Mouse (Mus musculus) hindbrain, embryonic 15.5 days (tissue): ENCODE results near the gene Umod. TPM values are rescaled to one million over a fixed set of nuclear protein-coding genes. Genes with fewer than 3 reads are reported as not detected.

Experiments
- ATAC-seq: fragments of 200-750 bp; cut with Nextera tagmentation; 2 replicates; pipeline ENCODE4 v1.8.0; 2017; ENCODE audit warnings: low read depth, moderate number of reproducible peaks, moderate TSS enrichment; ENCODE audit not compliant: low FRiP score
- H3K27ac ChIP-seq: fragments of 300-500 bp; sonication (generic); replicated peaks from 2 replicates; pipeline ENCODE4 v1.5.1; 2015; ENCODE audit warnings: mild to moderate bottlenecking, inconsistent platforms
- H3K27me3 ChIP-seq: fragments of 300-500 bp; sonication (generic); 2 replicates; pipeline ENCODE4 v1.6.1; 2015; ENCODE audit warnings: control low read depth, inconsistent platforms
- H3K36me3 ChIP-seq: fragments of 300-500 bp; sonication (generic); 2 replicates; pipeline ENCODE4 v1.6.1; 2015; ENCODE audit warnings: control low read depth, inconsistent platforms
- H3K4me1 ChIP-seq: fragments of 300-500 bp; sonication (generic); replicated peaks from 2 replicates; pipeline ENCODE4 v1.6.1; 2015; ENCODE audit warnings: control low read depth, inconsistent platforms
- H3K4me2 ChIP-seq: fragments of 300-500 bp; sonication (generic); 2 replicates; pipeline ENCODE4 v1.6.1; 2015; ENCODE audit warnings: moderate library complexity, mild to moderate bottlenecking, inconsistent platforms
- H3K4me3 ChIP-seq: fragments of 300-500 bp; sonication (generic); 2 replicates; pipeline ENCODE4 v1.5.1; 2015; ENCODE audit warnings: mild to moderate bottlenecking, inconsistent platforms
- H3K9ac ChIP-seq: fragments of 300-500 bp; sonication (generic); 2 replicates; pipeline ENCODE4 v1.6.1; 2015; ENCODE audit warnings: inconsistent platforms
- H3K9me3 ChIP-seq: fragments of 300-500 bp; sonication (generic); 2 replicates; pipeline ENCODE4 v1.6.1; 2016; ENCODE audit warnings: control low read depth, inconsistent platforms
- WGBS: fragments of 180-500 bp; shearing (Covaris S2); methylation state at CpG from one replicate; pipeline ENCODE4 v1.1.7; 2015; 5-methylcytosine and 5-hydroxymethylcytosine counted together
- polyA plus RNA-seq: library from polyadenylated mRNA; unstranded; fragments of >200 nt; fragmentation: Nextera tagmentation; extraction: Ambion mirVana; gene quantifications from 2 replicates; pipeline ENCODE4 v1.2.1, GENCODE M21; 2015

Umod gene
- polyA plus RNA-seq, 1 experiment from 2014 or later, result not detected

DNA sequence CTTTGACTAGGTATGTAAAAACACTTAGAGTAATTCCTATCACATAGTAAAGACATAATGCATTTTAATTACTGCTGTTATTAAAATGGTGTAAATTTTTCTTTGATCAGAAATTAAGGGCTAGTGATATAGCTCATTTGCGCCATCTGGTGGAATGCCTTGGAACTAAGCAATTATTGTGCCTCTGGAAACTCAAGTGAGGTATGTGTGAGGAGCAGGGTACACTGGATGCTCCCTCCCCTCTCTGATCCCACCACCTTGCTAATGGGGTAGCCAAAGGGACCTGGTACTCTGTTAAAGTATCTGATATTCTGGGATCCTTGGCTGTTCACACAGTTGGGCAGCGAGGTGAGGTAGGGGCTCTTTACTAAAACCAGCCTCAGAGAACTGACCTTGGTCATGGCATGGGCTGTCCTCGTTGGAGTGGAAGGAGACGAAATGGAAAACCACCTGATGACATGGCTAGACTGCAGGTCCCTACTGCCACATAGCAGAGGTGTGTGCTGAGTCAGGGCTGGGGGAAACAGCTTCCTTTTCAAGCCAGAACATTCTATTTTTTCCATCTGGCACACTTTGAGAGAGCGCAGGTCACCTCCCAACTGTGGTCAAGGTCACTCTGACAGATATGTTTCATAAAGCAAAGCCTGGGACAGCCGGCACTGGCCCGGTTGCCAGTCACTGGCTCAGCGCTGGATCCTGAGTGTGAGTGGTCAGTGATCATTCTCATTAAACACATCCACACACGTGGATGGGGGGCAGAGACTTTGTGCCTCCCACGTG lies 36.6 kb upstream of the Umod start:
- H3K27ac ChIP-seq, result no peak overlapping the region
- H3K27me3 ChIP-seq, result 0 out of 2 replicates have a peak, but pooled peaks cover 4% of the 10 kb centered on the region
- 71% methylated on average over 10 of the region's 10 CpGs for WGBS
- H3K4me1 ChIP-seq, result no peaks in the 10 kb centered on the region
- no peak overlapping the region for H3K4me2 ChIP-seq
- H3K9ac ChIP-seq, result no peak overlapping the region
- ATAC-seq, result peak; percentile 63; the same call in 1 of the 2 replicates
- no peaks in the 10 kb centered on the region for H3K9me3 ChIP-seq
- no peaks in the 10 kb centered on the region for H3K36me3 ChIP-seq
- no peak overlapping the region for H3K4me3 ChIP-seq

DNA sequence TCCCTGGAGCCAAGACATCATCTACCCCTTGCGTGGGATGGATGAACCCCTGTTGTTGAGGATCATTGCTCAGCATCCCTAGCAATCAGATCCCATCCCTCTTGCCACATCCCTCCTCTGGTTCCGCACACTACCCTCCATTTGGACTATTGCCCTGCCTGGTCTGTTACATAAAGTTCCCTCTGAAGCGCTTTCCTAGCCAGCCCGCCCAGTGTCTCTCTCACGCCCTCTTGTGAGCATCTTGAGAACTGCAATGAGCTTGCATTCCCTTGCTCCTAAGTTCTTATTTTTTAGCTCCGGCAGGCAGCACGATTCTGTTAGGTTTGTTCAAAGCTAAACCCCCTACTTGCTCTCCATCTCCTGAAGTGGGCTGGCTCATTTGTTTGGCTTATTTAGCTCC lies 34.0 kb upstream of the Umod start:
- Histone ChIP-seq H3K4me1 (no peaks in the 10 kb centered on the region), H3K4me2 (no peak overlapping the region), H3K27me3 (no peaks in the 10 kb centered on the region), H3K4me3 (no peak overlapping the region), H3K36me3 (no peaks in the 10 kb centered on the region), H3K27ac (no peak overlapping the region), H3K9ac (no peak overlapping the region), H3K9me3 (no peaks in the 10 kb centered on the region)
- ATAC-seq, result peak; percentile 38; the same call in 1 of the 2 replicates
- WGBS, result 33% methylated on average over 7 of the region's 7 CpGs

DNA sequence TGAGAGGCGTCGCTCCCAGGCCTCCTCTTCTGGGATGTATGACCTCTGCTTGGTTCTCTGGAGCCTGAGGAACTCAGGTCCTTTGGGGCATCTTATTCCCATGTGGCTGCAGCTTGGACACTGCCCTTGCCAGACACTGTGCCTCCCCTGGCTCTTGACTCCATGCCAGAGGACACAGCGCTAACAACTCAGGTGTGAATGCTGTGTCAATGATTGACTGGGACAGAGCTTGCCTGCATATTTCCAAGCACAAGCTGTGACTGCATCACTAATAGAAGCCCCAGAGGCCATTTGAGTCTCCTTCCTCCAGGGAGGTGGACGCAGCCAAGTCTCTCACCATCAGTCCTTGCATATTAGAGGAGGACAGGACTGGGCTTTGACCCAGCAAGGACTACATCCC lies 32.1 kb upstream of the Umod start:
- no peak overlapping the region for H3K9ac ChIP-seq
- no peaks in the 10 kb centered on the region for H3K4me1 ChIP-seq
- H3K27me3 ChIP-seq, result no peaks in the 10 kb centered on the region
- H3K27ac ChIP-seq, result no peak overlapping the region
- H3K36me3 ChIP-seq, result no peaks in the 10 kb centered on the region
- 91% methylated on average over 4 of the region's 4 CpGs for WGBS
- no peak overlapping the region for H3K4me2 ChIP-seq
- no peak overlapping the region for H3K4me3 ChIP-seq
- ATAC-seq, result no peak
- H3K9me3 ChIP-seq, result no peaks in the 10 kb centered on the region

DNA sequence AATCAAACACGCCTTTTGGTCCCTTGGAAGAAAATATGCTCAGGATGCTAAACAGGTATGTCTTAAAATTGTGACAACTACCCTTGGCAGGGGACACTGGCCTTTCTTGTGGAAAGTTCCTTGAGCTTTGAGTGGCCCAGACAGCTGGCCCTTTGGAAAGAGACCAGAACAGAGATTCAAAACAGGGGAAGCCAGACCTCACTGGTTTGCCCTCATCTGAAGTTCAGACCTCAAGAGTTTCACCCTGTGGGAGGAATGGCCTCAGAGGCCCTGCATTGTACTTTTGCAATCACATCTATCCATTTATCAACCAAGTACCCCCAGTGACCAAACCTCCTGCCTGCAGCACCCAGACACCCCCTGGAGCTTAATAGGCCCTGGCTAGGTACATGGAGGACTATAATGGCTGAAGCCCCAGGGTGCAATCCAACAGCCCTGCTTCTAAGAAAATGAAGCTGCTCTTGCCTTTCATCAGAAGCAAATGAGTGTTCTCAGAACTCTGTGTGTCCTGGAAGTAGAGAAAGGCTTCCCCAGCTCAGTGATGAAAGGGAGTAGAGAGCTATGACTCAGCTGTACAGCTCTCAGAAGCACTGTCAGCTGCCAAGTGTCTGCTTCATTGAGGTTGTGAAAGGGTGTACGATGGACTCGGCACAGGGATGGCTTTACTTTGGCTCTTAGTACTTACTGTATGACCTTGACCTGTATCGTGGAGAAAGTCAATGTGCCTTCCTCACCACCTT lies 11.1 kb upstream of the Umod start:
- 86% methylated on average over 4 of the region's 4 CpGs for WGBS
- H3K4me2 ChIP-seq, result no peak overlapping the region
- H3K27me3 ChIP-seq, result no peaks in the 10 kb centered on the region
- no peak overlapping the region for H3K9ac ChIP-seq
- no peaks in the 10 kb centered on the region for H3K9me3 ChIP-seq
- no peak overlapping the region for H3K4me3 ChIP-seq
- no peaks in the 10 kb centered on the region for H3K4me1 ChIP-seq
- H3K27ac ChIP-seq, result no peak overlapping the region
- ATAC-seq, result no peak
- H3K36me3 ChIP-seq, result no peaks in the 10 kb centered on the region

DNA sequence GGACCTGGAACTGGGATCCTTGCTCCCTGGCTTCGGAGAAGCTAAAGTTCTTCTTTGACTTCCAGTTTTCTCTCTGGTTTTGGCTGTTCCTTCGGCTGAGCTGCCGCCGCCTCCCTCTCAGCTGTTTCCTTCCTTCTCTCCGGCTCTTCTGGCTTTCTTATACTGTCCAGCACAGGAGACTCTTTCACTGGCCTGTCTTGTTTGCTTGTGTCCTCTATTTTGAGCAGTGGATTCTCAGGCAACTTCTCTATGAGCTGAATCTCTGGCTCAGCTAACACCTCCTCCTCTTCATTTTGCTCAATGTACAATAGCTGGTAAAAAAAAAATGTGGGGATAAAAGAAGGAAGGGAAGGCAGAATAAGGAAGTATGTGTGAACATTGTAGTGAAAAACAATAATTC lies 7.6 kb upstream of the Umod start:
- no peak for ATAC-seq
- 92% methylated on average over 5 of the region's 5 CpGs for WGBS
- no peaks in the 10 kb centered on the region for H3K9me3 ChIP-seq

DNA sequence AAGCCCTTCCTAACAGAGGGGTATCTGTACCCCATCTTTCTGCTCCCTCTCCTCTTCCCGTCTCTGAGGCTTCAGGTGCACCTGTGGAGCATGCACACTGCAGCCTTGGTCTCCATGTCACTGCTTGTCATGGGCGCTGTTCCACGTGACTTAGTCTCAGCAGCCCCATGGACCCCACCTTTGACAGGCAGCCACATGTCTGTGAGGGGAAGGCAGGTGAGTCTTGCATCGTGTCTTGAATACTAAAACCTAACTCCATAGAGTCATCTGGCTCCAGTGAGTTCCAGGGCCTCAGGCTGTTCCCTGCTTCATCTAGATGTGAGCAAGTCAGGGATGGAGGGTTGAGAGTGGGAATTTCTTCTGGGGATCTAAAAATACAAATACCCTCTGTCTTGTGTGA lies 5.1 kb upstream of the Umod start:
- WGBS, result 89% methylated on average over 4 of the region's 4 CpGs
- H3K36me3 ChIP-seq, result no peaks in the 10 kb centered on the region
- H3K9ac ChIP-seq, result no peak overlapping the region
- no peak overlapping the region for H3K4me2 ChIP-seq
- no peaks in the 10 kb centered on the region for H3K27me3 ChIP-seq
- no peaks in the 10 kb centered on the region for H3K9me3 ChIP-seq
- no peak for ATAC-seq
- no peak overlapping the region for H3K4me3 ChIP-seq
- no peaks in the 10 kb centered on the region for H3K4me1 ChIP-seq
- H3K27ac ChIP-seq, result no peak overlapping the region

More for the DNA sequence above, 7.6 kb upstream of the Umod start:
- no peak overlapping the region for H3K4me2 ChIP-seq
- H3K4me1 ChIP-seq, result no peaks in the 10 kb centered on the region
- H3K4me3 ChIP-seq, result no peak overlapping the region
- H3K9ac ChIP-seq, result no peak overlapping the region
- no peaks in the 10 kb centered on the region for H3K36me3 ChIP-seq
- no peak overlapping the region for H3K27ac ChIP-seq
- H3K27me3 ChIP-seq, result no peaks in the 10 kb centered on the region

DNA sequence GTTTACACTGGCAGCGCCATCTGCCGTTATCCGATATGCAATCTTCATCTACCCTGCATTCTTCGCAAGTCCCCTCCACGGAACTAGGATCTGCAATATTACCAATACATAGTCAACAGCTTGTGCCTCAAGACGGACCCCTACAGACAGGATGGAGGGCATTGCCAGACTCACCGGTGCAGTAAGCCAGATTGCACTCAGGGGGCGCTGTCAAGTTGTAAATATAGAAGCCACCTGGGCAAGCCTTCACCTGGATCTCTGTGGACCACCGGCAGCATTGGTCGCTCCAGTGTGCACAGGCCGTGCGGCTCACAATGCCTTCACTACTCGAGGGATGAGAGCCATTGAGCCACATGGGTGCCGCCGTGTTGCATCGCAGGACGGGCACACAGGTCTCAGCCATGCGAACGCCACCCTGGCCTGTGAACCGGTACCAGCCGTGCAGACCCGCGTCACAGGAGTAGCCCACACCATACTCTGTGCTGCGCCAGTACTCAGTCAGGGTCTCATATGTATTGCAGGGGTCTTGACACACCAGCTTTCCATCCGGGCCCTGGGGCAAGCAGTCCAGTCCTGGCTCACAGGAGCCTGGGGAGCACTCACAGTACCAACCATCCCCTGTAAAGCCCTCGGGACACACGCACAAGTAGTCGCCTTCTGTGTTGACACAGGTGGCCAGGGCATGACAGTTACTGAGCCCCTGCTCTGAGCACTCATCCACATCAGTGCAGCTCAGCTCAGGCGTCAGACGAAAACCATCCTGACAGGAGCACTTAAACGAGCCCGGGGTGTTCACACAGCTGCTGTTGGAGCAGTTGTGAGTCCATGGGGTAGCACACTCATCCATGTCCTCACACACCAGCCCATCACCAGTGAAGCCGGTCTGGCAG lies 2.3 kb downstream of the Umod start:
- Histone ChIP-seq H3K4me1 (no peaks in the 10 kb centered on the region), H3K36me3 (no peaks in the 10 kb centered on the region), H3K9me3 (no peaks in the 10 kb centered on the region), H3K27me3 (no peaks in the 10 kb centered on the region), H3K9ac (no peak overlapping the region), H3K27ac (no peak overlapping the region), H3K4me3 (no peak overlapping the region), H3K4me2 (no peak overlapping the region)
- WGBS, result 79% methylated on average over 33 of the region's 33 CpGs
- ATAC-seq, result no peak

DNA sequence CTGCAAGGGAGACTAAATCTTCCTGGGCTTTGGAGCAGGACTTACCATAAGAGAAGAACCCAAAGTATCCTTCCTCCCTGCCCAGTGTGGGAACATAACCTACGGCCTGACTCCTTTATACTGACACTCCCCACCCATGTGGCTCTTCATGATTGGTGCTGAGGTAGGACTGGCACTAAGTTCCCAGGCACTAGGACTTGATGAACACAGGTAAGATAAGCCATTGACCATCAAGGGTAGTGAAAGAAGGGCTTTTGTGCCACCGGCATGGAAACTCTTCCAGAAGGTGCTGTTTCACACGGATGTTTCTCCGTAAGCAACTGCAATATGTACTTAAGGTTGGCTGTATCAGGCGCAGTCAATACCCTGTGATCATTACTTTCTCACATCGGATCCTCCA lies 19.9 kb downstream of the Umod start, which contains the start of gene Gp2:
TSS of gene Gp2 (minus strand) at position 101 of the 400 bp plus-strand sequence.
- Histone ChIP-seq H3K4me3 (no peak within 1 kb of the TSS), H3K27ac (no peak within 1 kb of the TSS), H3K27me3 (no peaks in the 10 kb centered on the region), H3K4me2 (no peak within 1 kb of the TSS), H3K36me3 (no peaks in the 10 kb centered on the region), H3K9me3 (no peaks in the 10 kb centered on the region), H3K9ac (no peak within 1 kb of the TSS), H3K4me1 (no peaks in the 10 kb centered on the region)
- ATAC-seq, result no peak
- 94% methylated on average over 6 of the region's 6 CpGs for WGBS

DNA sequence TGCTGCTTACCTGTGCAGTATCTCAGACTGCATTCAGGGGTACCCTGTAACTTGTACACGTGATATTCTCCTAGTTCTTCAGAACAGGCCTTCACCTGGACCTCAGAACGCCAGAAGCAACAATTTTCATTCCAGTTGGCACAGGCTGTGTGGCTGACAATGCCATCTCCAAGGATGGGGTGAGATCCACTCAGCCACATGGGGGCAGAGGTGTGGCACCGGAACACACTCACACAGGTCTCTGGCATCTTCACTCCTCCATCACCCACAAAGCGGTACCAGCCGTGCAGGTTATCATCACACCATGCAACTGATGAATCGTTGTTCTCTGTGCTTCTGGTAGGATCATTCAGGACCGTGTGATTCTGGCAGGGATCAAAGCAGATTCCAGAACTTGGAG lies 24.9 kb downstream of the Umod start:
- H3K36me3 ChIP-seq, result no peaks in the 10 kb centered on the region
- H3K4me2 ChIP-seq, result no peak overlapping the region
- H3K9ac ChIP-seq, result no peak overlapping the region
- no peaks in the 10 kb centered on the region for H3K4me1 ChIP-seq
- ATAC-seq, result no peak
- no peaks in the 10 kb centered on the region for H3K9me3 ChIP-seq
- WGBS, result 85% methylated on average over 7 of the region's 7 CpGs
- H3K4me3 ChIP-seq, result no peak overlapping the region
- no peak overlapping the region for H3K27ac ChIP-seq
- H3K27me3 ChIP-seq, result no peaks in the 10 kb centered on the region

DNA sequence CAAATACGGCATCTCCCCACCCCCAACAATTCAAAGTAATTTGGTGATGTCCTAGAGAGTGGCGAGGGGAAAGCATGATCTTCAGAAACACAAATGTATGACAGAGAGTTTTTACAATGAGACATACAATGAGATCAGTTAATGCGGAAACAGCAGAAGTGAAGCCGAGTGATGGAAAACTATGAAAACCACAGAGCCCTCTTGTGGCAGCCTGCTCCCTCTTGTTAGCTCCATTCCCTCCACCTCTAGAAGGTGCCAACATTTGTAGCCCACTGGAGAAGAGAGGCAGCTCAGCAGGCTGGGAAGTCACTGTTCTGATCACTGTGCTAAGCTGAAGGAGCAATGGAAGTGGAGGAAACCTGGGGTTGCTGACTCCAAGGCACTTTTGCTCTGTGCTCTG lies 35.2 kb downstream of the Umod start:
- Histone ChIP-seq H3K4me3 (no peak overlapping the region), H3K9ac (no peak overlapping the region), H3K4me2 (no peak overlapping the region), H3K36me3 (no peaks in the 10 kb centered on the region), H3K27me3 (no peaks in the 10 kb centered on the region), H3K27ac (no peak overlapping the region), H3K9me3 (no peaks in the 10 kb centered on the region), H3K4me1 (no peaks in the 10 kb centered on the region)
- ATAC-seq, result no peak
- 66% methylated on average over 4 of the region's 4 CpGs for WGBS

DNA sequence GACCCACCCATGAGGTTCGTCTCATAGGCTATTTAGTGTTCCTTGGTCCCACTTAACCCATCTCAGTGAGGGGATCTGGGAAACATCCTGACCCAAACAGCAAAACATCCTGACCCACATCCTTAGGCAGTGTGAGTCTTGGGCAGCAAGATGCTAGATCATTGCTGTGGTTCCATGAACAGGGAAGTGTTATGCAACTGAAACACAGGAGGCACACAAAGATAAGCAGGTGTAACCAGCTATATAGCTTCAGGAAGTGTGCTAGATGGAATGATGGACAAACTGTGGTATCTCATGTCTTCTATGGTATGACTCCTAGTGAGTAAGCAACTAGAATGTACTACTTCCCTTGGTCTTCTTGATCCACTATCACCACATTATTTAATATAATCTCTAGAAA lies 37.1 kb downstream of the Umod start:
- no peak overlapping the region for H3K9ac ChIP-seq
- no peaks in the 10 kb centered on the region for H3K4me1 ChIP-seq
- no peak for ATAC-seq
- no peak overlapping the region for H3K27ac ChIP-seq
- H3K4me3 ChIP-seq, result no peak overlapping the region
- H3K36me3 ChIP-seq, result no peaks in the 10 kb centered on the region
- 84% methylated on average over 1 of the region's 1 CpGs for WGBS
- H3K4me2 ChIP-seq, result no peak overlapping the region
- H3K9me3 ChIP-seq, result no peaks in the 10 kb centered on the region
- no peaks in the 10 kb centered on the region for H3K27me3 ChIP-seq

DNA sequence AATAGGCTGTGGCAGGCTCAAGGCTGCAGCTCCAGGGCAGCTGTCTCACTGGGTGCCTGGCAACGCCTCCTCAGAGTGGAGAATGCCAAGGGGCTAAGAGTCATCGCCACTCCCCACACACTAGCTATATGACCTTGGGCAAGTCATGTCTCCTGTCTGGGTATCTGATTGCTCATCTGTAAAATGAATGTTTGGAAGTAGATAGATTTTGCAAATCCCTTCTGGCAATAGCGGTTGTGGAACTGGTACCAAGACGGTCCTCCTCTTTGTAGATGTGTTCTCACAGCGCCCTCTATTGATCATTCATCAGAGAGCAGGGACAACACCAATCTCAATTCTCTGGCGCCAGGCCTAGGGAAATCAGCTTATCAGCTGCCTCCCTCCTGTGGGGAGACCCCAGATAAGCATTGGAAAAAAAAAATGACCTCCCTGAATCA lies 51.9 kb downstream of the Umod start:
- 11% methylated on average over 6 of the region's 6 CpGs for WGBS
- no peaks in the 10 kb centered on the region for H3K36me3 ChIP-seq
- H3K4me3 ChIP-seq, result no peak overlapping the region
- H3K4me1 ChIP-seq, result no peaks in the 10 kb centered on the region
- no peaks in the 10 kb centered on the region for H3K9me3 ChIP-seq
- H3K9ac ChIP-seq, result no peak overlapping the region
- H3K27ac ChIP-seq, result no peak overlapping the region
- ATAC-seq, result peak; percentile 80
- no peak overlapping the region for H3K4me2 ChIP-seq
- H3K27me3 ChIP-seq, result no peaks in the 10 kb centered on the region
